Mouse (Mus musculus): ENCODE data around the gene Ky.

GRCm38 (mm10) chr9:102541666-102542065 lies 36.1 kb downstream of the Ky start:
- TF ChIP-seq CTCF (IDR thresholded peaks at IDR 0.05; ENCODE audit: extremely low read depth, insufficient read depth, insufficient read length, insufficient replicate concordance) (no peak), POLR2A (IDR thresholded peaks at IDR 0.05; ENCODE audit: low read depth, low read length) (no peak)

Measured in spleen, adult 2 months (tissue).